Mouse (Mus musculus) bone marrow macrophage, adult 2 months (primary cell): ENCODE results near the gene Rpf1.

ENCODE experiments used
- CTCF ChIP-seq: IDR thresholded peaks from 2 replicates; pipeline ENCODE4 v1.5.1; 2012; ENCODE audit warnings: low read depth, mild to moderate bottlenecking, low read length, moderate library complexity
- POLR2A ChIP-seq: IDR thresholded peaks from 2 replicates; pipeline ENCODE4 v1.6.1; 2012; ENCODE audit warnings: mild to moderate bottlenecking, low read depth, low read length, borderline replicate concordance

DNA sequence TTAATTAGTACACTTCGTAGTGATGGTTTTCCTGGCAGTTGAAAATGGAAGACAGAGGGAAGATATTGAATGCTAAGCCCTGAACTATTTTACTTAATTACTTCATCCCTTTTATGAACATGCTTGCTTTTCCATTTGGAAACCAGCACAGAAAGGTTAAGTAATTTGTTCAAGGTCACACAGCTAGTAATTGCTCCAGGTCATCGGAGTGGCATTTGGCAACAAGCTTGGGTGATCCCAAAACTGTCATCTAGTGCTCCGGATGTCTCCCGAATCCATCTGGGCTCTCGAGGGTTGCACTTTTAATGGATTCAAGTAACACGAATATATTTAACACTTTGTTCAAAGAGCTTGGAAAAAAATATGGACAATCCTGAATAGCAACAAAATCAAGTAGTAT lies 49.7 kb upstream of the Rpf1 start:
- TF ChIP-seq POLR2A (no peak), CTCF (no peak)
